Mouse (Mus musculus) small intestine, adult 2 months (tissue): Measurements from ENCODE around the gene Wasf1.

ENCODE experiments used
- CTCF ChIP-seq: fragments of 200-500 bp; IDR thresholded peaks from 2 replicates; pipeline ENCODE4 v1.5.1; 2012; ENCODE audit warnings: low read depth, mild to moderate bottlenecking, control low read depth, inconsistent platforms, low read length, moderate library complexity, mixed read lengths; ENCODE audit not compliant: insufficient replicate concordance, insufficient read length; ENCODE audit errors: extremely low read depth
- POLR2A ChIP-seq: fragments of 200-500 bp; IDR thresholded peaks from 2 replicates; pipeline ENCODE4 v1.6.1; 2012; ENCODE audit warnings: low read depth, mild to moderate bottlenecking, control low read depth, inconsistent platforms, low read length, moderate library complexity

DNA sequence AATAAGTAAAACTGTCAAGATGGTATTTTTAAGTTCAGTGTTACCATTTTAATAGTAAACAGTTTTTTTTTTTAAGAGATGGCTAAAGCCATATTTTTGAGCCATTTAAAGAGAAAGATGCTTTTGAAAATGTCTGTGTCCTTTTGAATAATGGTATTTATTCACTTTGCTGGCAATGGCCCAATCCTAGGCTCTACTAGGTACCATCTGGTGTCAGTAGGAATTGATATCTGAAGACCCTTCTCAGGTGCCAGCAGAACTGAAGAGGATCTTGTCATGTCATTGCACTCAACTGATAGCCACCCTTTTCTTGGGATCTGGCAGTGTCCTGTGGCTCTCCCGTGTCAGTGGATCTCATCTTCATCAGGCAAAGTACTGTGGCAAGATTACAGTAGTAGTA is 22.9 kb downstream of the Wasf1 start:
- TF ChIP-seq CTCF (no peak), POLR2A (no peak)
